Mouse (Mus musculus): ENCODE measurements around the gene Mfap5. TPM values are rescaled to one million over a fixed set of nuclear protein-coding genes. Genes with fewer than 3 reads are reported as not detected.
"Not testable (repeated sequence)": the region's sequence is repeated elsewhere in the genome, so short reads cannot be mapped to it uniquely, and the experiment has no call there.

The Mfap5 gene
- polyA plus RNA-seq, 1 experiment: 6.5 TPM

DNA sequence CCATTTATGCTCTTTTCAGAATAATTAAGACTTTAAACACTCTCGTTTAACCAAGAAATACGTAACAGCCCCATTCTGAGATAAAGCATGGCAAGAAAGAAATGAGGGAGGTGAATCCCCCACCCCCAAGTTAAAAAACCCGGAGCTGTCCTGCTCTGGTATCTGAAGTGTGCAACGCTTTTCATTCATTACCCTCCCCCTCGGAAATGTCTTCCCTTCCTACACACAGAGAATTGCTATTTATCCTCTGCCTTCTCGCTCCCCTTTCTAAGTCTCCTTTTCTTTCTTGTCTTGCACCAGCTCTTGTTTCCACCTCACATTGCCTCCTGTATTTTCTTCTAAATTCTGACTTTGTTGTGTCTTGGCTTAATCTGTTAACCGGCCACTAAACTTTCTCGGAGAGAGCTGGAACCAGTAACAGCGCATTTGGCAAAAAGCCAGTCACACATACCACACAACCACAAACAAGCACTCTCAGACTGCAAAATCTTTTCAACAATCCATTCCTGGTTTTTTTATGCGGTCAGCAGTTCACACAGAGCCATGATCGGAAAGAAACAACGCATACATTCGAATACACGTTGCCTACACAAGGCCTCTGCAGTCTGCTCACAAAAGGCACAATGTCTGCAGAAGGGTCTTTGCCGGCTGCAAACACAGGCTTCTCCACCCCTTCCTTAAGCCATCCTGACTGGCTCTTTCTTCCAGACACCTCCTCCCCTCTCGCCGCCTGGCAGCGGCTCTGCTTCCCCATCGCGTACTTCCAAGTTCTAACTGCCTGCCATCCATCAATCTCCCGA is 10.4 kb upstream of the Mfap5 start:
- Histone ChIP-seq H3K36me3 (ENCODE audit: control insufficient read depth, insufficient read depth, low read length) (no peaks in the 10 kb centered on the region), H3K4me3 (ENCODE audit: control insufficient read depth, low read depth, low read length) (no peak overlapping the region), H3K4me1 (ENCODE audit: control insufficient read depth, insufficient read depth, low read length) (peaks cover 9% of the 10 kb centered on the region), H3K27ac (ENCODE audit: control insufficient read depth, insufficient read depth, low read depth, low read length) (no peak overlapping the region), H3K27me3 (ENCODE audit: control insufficient read depth, insufficient read depth, low read length) (no peaks in the 10 kb centered on the region)
- TF ChIP-seq POLR2A (IDR thresholded peaks at IDR 0.05; ENCODE audit: control insufficient read depth, low read depth, low read length): no peak
- no peak for TF ChIP-seq CTCF (IDR thresholded peaks at IDR 0.05; ENCODE audit: control insufficient read depth, insufficient read depth, insufficient replicate concordance, low read depth, low read length)

DNA sequence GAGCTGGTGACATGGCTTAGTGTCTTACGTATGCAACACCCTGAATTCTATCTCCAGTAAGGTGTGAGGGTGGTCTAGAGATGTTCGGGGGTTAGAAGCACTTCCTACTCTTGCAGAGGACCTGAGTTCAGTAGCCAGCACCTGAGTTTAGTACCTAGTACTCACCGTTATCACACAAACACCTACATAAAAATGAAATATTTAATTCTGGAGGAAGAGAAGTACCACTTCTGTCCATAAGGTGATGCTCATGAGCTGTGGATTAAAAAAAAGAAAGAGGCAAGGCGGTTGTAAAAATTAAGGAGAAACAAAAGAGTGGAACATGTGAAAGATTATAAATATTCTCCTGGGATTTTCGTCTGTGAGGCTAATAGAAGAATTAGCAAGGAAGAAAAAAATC is 9.1 kb upstream of the Mfap5 start:
- no peak overlapping the region for H3K27ac ChIP-seq (ENCODE audit: control insufficient read depth, insufficient read depth, low read depth, low read length)
- no peaks in the 10 kb centered on the region for H3K27me3 ChIP-seq (ENCODE audit: control insufficient read depth, insufficient read depth, low read length)
- peaks cover 4% of the 10 kb centered on the region; the same call in 1 of the 2 replicates for H3K4me1 ChIP-seq (ENCODE audit: control insufficient read depth, insufficient read depth, low read length)
- no peak overlapping the region for H3K4me3 ChIP-seq (ENCODE audit: control insufficient read depth, low read depth, low read length)
- TF ChIP-seq CTCF (IDR thresholded peaks at IDR 0.05; ENCODE audit: control insufficient read depth, insufficient read depth, insufficient replicate concordance, low read depth, low read length) (no peak), POLR2A (IDR thresholded peaks at IDR 0.05; ENCODE audit: control insufficient read depth, low read depth, low read length) (no peak)
- no peaks in the 10 kb centered on the region for H3K36me3 ChIP-seq (ENCODE audit: control insufficient read depth, insufficient read depth, low read length)

DNA sequence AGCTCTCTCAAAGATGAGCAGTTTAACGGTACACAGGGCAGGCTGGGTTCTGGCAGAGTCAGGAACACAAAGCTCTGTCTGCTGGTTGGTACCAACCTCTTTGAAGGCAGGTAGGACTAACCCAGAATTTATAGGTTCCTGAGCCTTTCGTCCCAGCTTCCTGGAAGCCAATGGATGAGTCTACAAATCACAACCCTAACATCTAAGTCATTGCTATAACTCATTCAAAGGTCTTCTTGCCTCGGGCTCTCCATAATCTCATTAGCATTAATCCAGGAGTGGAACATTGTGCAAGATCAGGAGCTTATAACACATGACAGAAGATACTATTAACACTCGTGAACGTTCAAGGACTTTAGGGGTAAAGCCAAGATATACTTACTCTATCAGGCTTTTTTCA is 7.0 kb upstream of the Mfap5 start, which contains the start of gene Rimklb:
Gene Rimklb (minus strand): TSS at position 101 of the 400 bp plus-strand sequence.
- Histone ChIP-seq H3K4me3 (ENCODE audit: control insufficient read depth, low read depth, low read length) (no peak within 1 kb of the TSS), H3K36me3 (ENCODE audit: control insufficient read depth, insufficient read depth, low read length) (no peaks in the 10 kb centered on the region), H3K27ac (ENCODE audit: control insufficient read depth, insufficient read depth, low read depth, low read length) (no peak within 1 kb of the TSS), H3K4me1 (ENCODE audit: control insufficient read depth, insufficient read depth, low read length) (peaks cover 2% of the 10 kb centered on the region; the same call in 1 of the 2 replicates), H3K27me3 (ENCODE audit: control insufficient read depth, insufficient read depth, low read length) (no peaks in the 10 kb centered on the region)
- no peak for TF ChIP-seq POLR2A (IDR thresholded peaks at IDR 0.05; ENCODE audit: control insufficient read depth, low read depth, low read length)
- TF ChIP-seq CTCF (IDR thresholded peaks at IDR 0.05; ENCODE audit: control insufficient read depth, insufficient read depth, insufficient replicate concordance, low read depth, low read length): no peak

GRCm38 (mm10) chr6:122505041-122505440 is 604 bp upstream of the Mfap5 start:
- TF ChIP-seq POLR2A (IDR thresholded peaks at IDR 0.05; ENCODE audit: control insufficient read depth, low read depth, low read length): no peak
- TF ChIP-seq CTCF (IDR thresholded peaks at IDR 0.05; ENCODE audit: control insufficient read depth, insufficient read depth, insufficient replicate concordance, low read depth, low read length): no peak
- no peaks in the 10 kb centered on the region for H3K27me3 ChIP-seq (ENCODE audit: control insufficient read depth, insufficient read depth, low read length)
- no peak overlapping the region for H3K4me3 ChIP-seq (ENCODE audit: control insufficient read depth, low read depth, low read length)
- H3K4me1 ChIP-seq (ENCODE audit: control insufficient read depth, insufficient read depth, low read length): no peaks in the 10 kb centered on the region; the same call in 1 of the 2 replicates
- no peak overlapping the region for H3K27ac ChIP-seq (ENCODE audit: control insufficient read depth, insufficient read depth, low read depth, low read length)
- no peaks in the 10 kb centered on the region for H3K36me3 ChIP-seq (ENCODE audit: control insufficient read depth, insufficient read depth, low read length)

DNA sequence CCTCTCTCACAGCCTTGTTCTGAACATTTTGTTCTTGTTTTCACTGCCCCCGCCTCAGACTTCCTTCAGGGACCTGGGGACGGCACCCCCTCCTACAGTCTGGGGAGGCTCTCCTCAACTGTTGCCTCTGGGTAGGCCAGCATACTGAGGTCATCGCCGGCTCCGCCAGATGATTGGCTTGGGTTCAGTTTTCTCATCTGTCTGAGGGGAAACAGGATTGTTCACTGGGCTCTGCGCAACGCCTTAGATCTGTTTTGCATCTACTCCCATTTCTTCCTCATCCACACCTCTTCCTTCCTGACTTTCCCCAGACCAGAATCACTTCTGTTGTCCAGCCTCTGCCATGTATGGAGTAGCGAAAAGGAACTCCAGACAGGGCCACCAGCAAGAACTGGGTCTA is 2.8 kb downstream of the Mfap5 start:
- no peaks in the 10 kb centered on the region for H3K36me3 ChIP-seq (ENCODE audit: control insufficient read depth, insufficient read depth, low read length)
- H3K27me3 ChIP-seq (ENCODE audit: control insufficient read depth, insufficient read depth, low read length): no peaks in the 10 kb centered on the region
- no peak overlapping the region for H3K4me3 ChIP-seq (ENCODE audit: control insufficient read depth, low read depth, low read length)
- H3K27ac ChIP-seq (ENCODE audit: control insufficient read depth, insufficient read depth, low read depth, low read length): no peak overlapping the region
- H3K4me1 ChIP-seq (ENCODE audit: control insufficient read depth, insufficient read depth, low read length): no peaks in the 10 kb centered on the region; the same call in 1 of the 2 replicates
- TF ChIP-seq CTCF (IDR thresholded peaks at IDR 0.05; ENCODE audit: control insufficient read depth, insufficient read depth, insufficient replicate concordance, low read depth, low read length) (no peak), POLR2A (IDR thresholded peaks at IDR 0.05; ENCODE audit: control insufficient read depth, low read depth, low read length) (no peak)

- H3K27ac ChIP-seq (ENCODE audit: control insufficient read depth, insufficient read depth, low read depth, low read length): no peak overlapping the region
- H3K27me3 ChIP-seq (ENCODE audit: control insufficient read depth, insufficient read depth, low read length): no peaks in the 10 kb centered on the region
- H3K36me3 ChIP-seq (ENCODE audit: control insufficient read depth, insufficient read depth, low read length): no peaks in the 10 kb centered on the region
- no peaks in the 10 kb centered on the region; the same call in 1 of the 2 replicates for H3K4me1 ChIP-seq (ENCODE audit: control insufficient read depth, insufficient read depth, low read length)
- TF ChIP-seq CTCF (IDR thresholded peaks at IDR 0.05; ENCODE audit: control insufficient read depth, insufficient read depth, insufficient replicate concordance, low read depth, low read length) (no peak), POLR2A (IDR thresholded peaks at IDR 0.05; ENCODE audit: control insufficient read depth, low read depth, low read length) (no peak)
- H3K4me3 ChIP-seq (ENCODE audit: control insufficient read depth, low read depth, low read length): no peak overlapping the region
Observed at GRCm38 (mm10) chr6:122512914-122513878, 7.6 kb downstream of the Mfap5 start.

DNA sequence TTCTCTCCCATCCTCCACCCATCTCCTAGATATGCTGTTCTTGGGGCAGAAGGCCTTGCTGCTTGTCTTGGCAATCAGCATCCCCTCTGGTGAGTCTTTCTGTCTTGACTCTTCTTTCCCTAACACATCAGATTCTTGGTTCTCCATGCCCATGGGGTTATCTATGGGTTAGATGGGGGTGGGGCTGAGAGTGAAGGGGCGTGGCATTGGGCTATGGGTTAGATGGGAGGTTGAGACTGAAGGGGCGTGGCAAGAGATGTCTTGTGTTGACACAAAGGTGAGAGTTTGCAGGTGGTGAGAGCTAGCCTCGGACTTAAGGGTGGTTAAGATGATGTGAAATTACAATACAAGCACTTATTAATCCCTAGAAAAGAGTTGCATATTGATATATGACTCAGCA is 8.7 kb downstream of the Mfap5 start:
- no peaks in the 10 kb centered on the region for H3K4me1 ChIP-seq (ENCODE audit: control insufficient read depth, insufficient read depth, low read length)
- TF ChIP-seq POLR2A (IDR thresholded peaks at IDR 0.05; ENCODE audit: control insufficient read depth, low read depth, low read length) (no peak), CTCF (IDR thresholded peaks at IDR 0.05; ENCODE audit: control insufficient read depth, insufficient read depth, insufficient replicate concordance, low read depth, low read length) (no peak)
- H3K27me3 ChIP-seq (ENCODE audit: control insufficient read depth, insufficient read depth, low read length): no peaks in the 10 kb centered on the region
- H3K27ac ChIP-seq (ENCODE audit: control insufficient read depth, insufficient read depth, low read depth, low read length): no peak overlapping the region
- no peaks in the 10 kb centered on the region for H3K36me3 ChIP-seq (ENCODE audit: control insufficient read depth, insufficient read depth, low read length)
- no peak overlapping the region for H3K4me3 ChIP-seq (ENCODE audit: control insufficient read depth, low read depth, low read length)

- H3K4me1 ChIP-seq (ENCODE audit: control insufficient read depth, insufficient read depth, low read length): not testable (repeated sequence)
Observed at GRCm38 (mm10) chr6:122515762-122516161, 10.1 kb downstream of the Mfap5 start.

More at GRCm38 (mm10) chr6:122515762-122516161, 10.1 kb downstream of the Mfap5 start:
- H3K27ac ChIP-seq (ENCODE audit: control insufficient read depth, insufficient read depth, low read depth, low read length); H3K4me3 ChIP-seq (ENCODE audit: control insufficient read depth, low read depth, low read length); H3K36me3 ChIP-seq (ENCODE audit: control insufficient read depth, insufficient read depth, low read length); H3K27me3 ChIP-seq (ENCODE audit: control insufficient read depth, insufficient read depth, low read length): not testable (repeated sequence)

Data from testis, adult 2 months (tissue).